Mouse (Mus musculus): ENCODE results near the gene Ncf1. TPM values are rescaled to one million over a fixed set of nuclear protein-coding genes. Genes with fewer than 3 reads are reported as not detected.

Gene Ncf1
- total and polyA plus RNA-seq, 3 experiments = 287 to 342 (median 302) TPM

- in situ Hi-C loops (cut with MboI; ENCODE audit: low pct_ligation_motif_present, low pct_unique_long_range_greater_than_20kb, low sequenced_read_pairs) = no loop called here
- dilution Hi-C loops (cut with MboI; ENCODE audit: extremely low pct_ligation_motif_present, extremely low pct_unique_long_range_greater_than_20kb, low sequenced_read_pairs) = no loop called here
- H3K4me3 ChIP-seq (replicated peaks in 1 of 3; ENCODE audit: low read depth in 2 of 3, low read length in 2 of 3, poor library complexity in 1 of 3) = no peak overlapping the region
- TF ChIP-seq CTCF (conservative IDR thresholded peaks at IDR 0.05 in 1 of 2, IDR thresholded peaks at IDR 0.05 in 1 of 2; ENCODE audit: low read depth in 2 of 2, low read length in 2 of 2) = peak; percentile 26 to 76; a peak in 3 of 4 replicates
- 0 out of 2 replicates have a peak, but pooled peaks have one; percentile 38 for TF ChIP-seq MAX (IDR thresholded peaks at IDR 0.05; ENCODE audit: low read length)
- TF ChIP-seq RAD21 (IDR thresholded peaks at IDR 0.05; ENCODE audit: low read depth, low read length) = peak; percentile 41
- TF ChIP-seq SIN3A (IDR thresholded peaks at IDR 0.05; ENCODE audit: low read length) = no peak
- TF ChIP-seq UBTF (IDR thresholded peaks at IDR 0.05; ENCODE audit: low read depth, low read length) = no peak
- TF ChIP-seq RCOR1 (conservative IDR thresholded peaks at IDR 0.05; ENCODE audit: low read depth, low read length) = no peak
- peak; percentile 66; the same call in 1 of the 2 replicates for TF ChIP-seq MYC (IDR thresholded peaks at IDR 0.05; ENCODE audit: low read depth, low read length)
- TF ChIP-seq SMC3 (IDR thresholded peaks at IDR 0.05; ENCODE audit: low read depth, low read length) = peak; percentile 70
- no peak; the same call in 1 of the 2 replicates for TF ChIP-seq ZC3H11A (IDR thresholded peaks at IDR 0.05; ENCODE audit: low read depth, low read length)
- H3K79me2 ChIP-seq (replicated peaks; ENCODE audit: control insufficient read depth, extremely low read depth, insufficient read depth, poor library complexity, severe bottlenecking) = no peaks in the 10 kb centered on the region
- peaks cover 4 to 8% of the 10 kb centered on the region in 2 experiments; a peak in 2 of 4 replicates for H3K4me1 ChIP-seq (ENCODE audit: control insufficient read depth in 1 of 2, insufficient read depth in 2 of 2)
- no peak overlapping the region for H3K9ac ChIP-seq (ENCODE audit: insufficient read depth, low read depth)
- H3K27me3 ChIP-seq (replicated peaks) = no peaks in the 10 kb centered on the region
- H3K36me3 ChIP-seq (replicated peaks in 1 of 2; ENCODE audit: control insufficient read depth in 1 of 2, insufficient read depth in 1 of 2, low read length in 1 of 2) = peaks cover 64 to 89% of the 10 kb centered on the region in 2 experiments
- no peak for DNase-seq (ENCODE audit: extremely low read depth)
- H3K9me3 ChIP-seq (replicated peaks; ENCODE audit: low read length) = no peaks in the 10 kb centered on the region
- no peak overlapping the region for H3K4me2 ChIP-seq (ENCODE audit: insufficient read depth, low read depth, poor library complexity, severe bottlenecking)
- no peak overlapping the region for H3K27ac ChIP-seq (ENCODE audit: insufficient read depth, low read depth)
These were observed 24.4 kb upstream of the Ncf1 start for GRCm38 (mm10) chr5:134253806-134254205.

GRCm38 (mm10) chr5:134251083-134251482 is 21.7 kb upstream of the Ncf1 start:
- in situ Hi-C loops (cut with MboI; ENCODE audit: low pct_ligation_motif_present, low pct_unique_long_range_greater_than_20kb, low sequenced_read_pairs) (no loop called here), dilution Hi-C loops (cut with MboI; ENCODE audit: extremely low pct_ligation_motif_present, extremely low pct_unique_long_range_greater_than_20kb, low sequenced_read_pairs) (no loop called here)
- Histone ChIP-seq H3K36me3 (replicated peaks in 1 of 2; ENCODE audit: control insufficient read depth in 1 of 2, insufficient read depth in 1 of 2, low read length in 1 of 2) (peaks cover 76 to 95% of the 10 kb centered on the region in 2 experiments), H3K9ac (ENCODE audit: insufficient read depth, low read depth) (no peak overlapping the region), H3K27me3 (replicated peaks) (no peaks in the 10 kb centered on the region), H3K4me1 (ENCODE audit: control insufficient read depth in 1 of 2, insufficient read depth in 2 of 2) (no peaks in the 10 kb centered on the region; a peak in 1 of 4 replicates), H3K27ac (ENCODE audit: insufficient read depth, low read depth) (no peak overlapping the region), H3K9me3 (replicated peaks; ENCODE audit: low read length) (no peaks in the 10 kb centered on the region), H3K4me2 (ENCODE audit: insufficient read depth, low read depth, poor library complexity, severe bottlenecking) (no peak overlapping the region), H3K4me3 (replicated peaks in 1 of 3; ENCODE audit: low read depth in 2 of 3, low read length in 2 of 3, poor library complexity in 1 of 3) (no peak overlapping the region), H3K79me2 (replicated peaks; ENCODE audit: control insufficient read depth, extremely low read depth, insufficient read depth, poor library complexity, severe bottlenecking) (no peaks in the 10 kb centered on the region)
- no peak for DNase-seq (ENCODE audit: extremely low read depth)
- TF ChIP-seq PAX5 (IDR thresholded peaks at IDR 0.05; ENCODE audit: low read length) = no peak
- TF ChIP-seq UBTF (IDR thresholded peaks at IDR 0.05; ENCODE audit: low read depth, low read length) = no peak
- no peak for TF ChIP-seq NRF1 (IDR thresholded peaks at IDR 0.05; ENCODE audit: low read depth, low read length)
- no peak for TF ChIP-seq ETS1 (conservative IDR thresholded peaks at IDR 0.05; ENCODE audit: low read depth, low read length)
- TF ChIP-seq MYC (IDR thresholded peaks at IDR 0.05; ENCODE audit: low read depth, low read length) = no peak
- no peak for TF ChIP-seq SIN3A (IDR thresholded peaks at IDR 0.05; ENCODE audit: low read length)
- TF ChIP-seq ZNF384 (IDR thresholded peaks at IDR 0.05; ENCODE audit: low read depth, low read length) = no peak
- no peak for TF ChIP-seq ZMIZ1 (IDR thresholded peaks at IDR 0.05; ENCODE audit: low read depth, low read length)
- no peak for TF ChIP-seq TCF12 (IDR thresholded peaks at IDR 0.05; ENCODE audit: low read depth, low read length)
- TF ChIP-seq EP300 (IDR thresholded peaks at IDR 0.05; ENCODE audit: low read length) = no peak
- TF ChIP-seq RCOR1 (conservative IDR thresholded peaks at IDR 0.05; ENCODE audit: low read depth, low read length) = no peak
- no peak for TF ChIP-seq ZC3H11A (IDR thresholded peaks at IDR 0.05; ENCODE audit: low read depth, low read length)
- TF ChIP-seq MXI1 (IDR thresholded peaks at IDR 0.05; ENCODE audit: low read depth, low read length) = no peak
- no peak for TF ChIP-seq TBP (conservative IDR thresholded peaks at IDR 0.05; ENCODE audit: low read depth, low read length)
